Mouse (Mus musculus): ENCODE data around the gene Ncor2. TPM values are rescaled to one million over a fixed set of nuclear protein-coding genes. Genes with fewer than 3 reads are reported as not detected.

Ncor2 gene
- polyA plus RNA-seq, 1 experiment from 2014 or later: 36.5 TPM

GRCm38 (mm10) chr5:125175673-125176369 is 3.2 kb downstream of the Ncor2 start:
- Histone ChIP-seq H3K4me2 (peak overlapping the region; percentile 89), H3K4me3 (ENCODE audit: low read depth, low read length) (no peak overlapping the region), H3K9me3 (ENCODE audit: low read depth, low read length) (no peaks in the 10 kb centered on the region), H3K9ac (no peak overlapping the region), H3K36me3 (ENCODE audit: insufficient read depth) (no peaks in the 10 kb centered on the region), H3K27ac (ENCODE audit: low read depth) (peak overlapping the region; percentile 30; the same call in 1 of the 2 replicates), H3K4me1 (ENCODE audit: insufficient read depth) (peaks cover 60% of the 10 kb centered on the region), H3K27me3 (ENCODE audit: insufficient read depth, low read length) (no peaks in the 10 kb centered on the region)
- no peak for ATAC-seq (ENCODE audit: insufficient read depth)
- WGBS: 73% methylated on average over 8 of the region's 9 CpGs
- DNase-seq: no peak
- TF ChIP-seq CTCF (IDR thresholded peaks at IDR 0.05; ENCODE audit: low read depth): no peak

DNA sequence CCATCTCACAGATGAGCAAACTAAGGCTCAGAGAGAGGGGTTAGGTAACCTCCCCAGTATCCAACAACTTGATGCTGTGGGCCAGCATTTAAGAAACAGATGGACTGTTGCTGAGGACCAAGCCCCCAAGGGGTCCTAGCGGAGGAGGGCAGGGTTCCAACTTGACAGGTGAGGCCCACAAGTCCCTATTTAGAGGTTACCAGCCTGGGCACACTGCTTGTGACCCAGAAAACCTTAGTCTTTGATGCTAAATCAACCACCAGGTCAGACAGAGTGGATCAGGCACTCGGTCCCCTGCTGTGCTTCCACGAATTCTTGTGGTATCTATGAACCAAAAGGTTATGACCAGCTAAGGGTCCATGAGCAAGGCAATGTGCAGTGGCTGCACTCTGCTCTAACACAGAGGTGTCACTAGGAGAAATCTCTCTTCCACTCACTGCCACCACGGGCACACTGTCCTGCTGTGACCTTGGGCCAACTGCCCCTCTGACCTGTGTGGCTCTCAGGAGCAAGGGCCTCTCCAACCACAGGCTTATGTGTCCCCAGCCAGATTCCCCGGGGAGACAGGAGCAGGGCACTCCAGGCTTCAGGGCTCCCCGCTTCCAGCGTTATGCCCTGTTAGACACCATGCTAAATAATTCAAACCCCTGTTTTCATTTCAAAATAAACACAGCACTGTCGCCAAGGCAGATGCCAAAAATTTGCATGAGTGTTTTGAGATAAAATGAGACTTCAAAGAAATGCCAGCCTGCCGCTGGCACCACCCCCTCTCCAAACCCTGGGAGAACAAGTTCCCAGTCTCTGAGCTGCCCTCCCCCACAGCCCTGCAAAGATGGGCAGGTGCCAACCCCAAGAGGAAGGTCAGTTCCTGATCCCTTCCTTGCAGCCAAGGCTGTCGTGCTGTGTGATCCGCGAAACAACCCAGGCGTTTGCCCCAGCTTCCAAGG is 4.0 kb downstream of the Ncor2 start:
- 44% methylated on average over 13 of the region's 13 CpGs for WGBS

DNA sequence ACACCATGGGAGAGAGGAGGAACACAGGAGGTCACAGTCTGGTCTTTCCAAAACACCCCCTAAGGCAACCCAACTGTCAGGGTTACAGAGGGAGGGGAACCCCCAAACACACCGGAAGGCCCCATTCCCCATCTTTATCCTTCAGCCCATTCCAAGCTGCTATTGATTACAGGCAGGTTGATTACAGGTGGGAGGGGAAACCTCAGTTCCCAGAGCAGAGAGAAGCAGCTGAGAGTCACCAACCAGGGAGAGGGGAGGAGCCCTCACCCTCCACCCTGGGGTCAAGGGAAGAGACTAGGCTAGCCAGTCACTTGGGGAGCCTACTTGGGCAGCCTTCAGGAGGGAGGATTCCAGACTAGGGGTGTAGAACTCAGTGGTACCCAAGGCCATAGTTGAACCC is 5.2 kb downstream of the Ncor2 start:
- no peak overlapping the region for H3K9ac ChIP-seq
- no peak for DNase-seq

More for the DNA sequence above, 4.0 kb downstream of the Ncor2 start:
- ATAC-seq (ENCODE audit: insufficient read depth): no peak
- TF ChIP-seq CTCF (IDR thresholded peaks at IDR 0.05; ENCODE audit: low read depth): no peak
- Histone ChIP-seq H3K27me3 (ENCODE audit: insufficient read depth, low read length) (no peaks in the 10 kb centered on the region), H3K4me1 (ENCODE audit: insufficient read depth) (peaks cover 62% of the 10 kb centered on the region), H3K9ac (no peak overlapping the region; the same call in 1 of the 2 replicates), H3K36me3 (ENCODE audit: insufficient read depth) (no peaks in the 10 kb centered on the region), H3K4me2 (peak overlapping the region; percentile 32; the same call in 1 of the 2 replicates), H3K4me3 (ENCODE audit: low read depth, low read length) (no peak overlapping the region), H3K27ac (ENCODE audit: low read depth) (peak overlapping the region; percentile 30; the same call in 1 of the 2 replicates), H3K9me3 (ENCODE audit: low read depth, low read length) (no peaks in the 10 kb centered on the region)
- peak; percentile 58 for DNase-seq

DNA sequence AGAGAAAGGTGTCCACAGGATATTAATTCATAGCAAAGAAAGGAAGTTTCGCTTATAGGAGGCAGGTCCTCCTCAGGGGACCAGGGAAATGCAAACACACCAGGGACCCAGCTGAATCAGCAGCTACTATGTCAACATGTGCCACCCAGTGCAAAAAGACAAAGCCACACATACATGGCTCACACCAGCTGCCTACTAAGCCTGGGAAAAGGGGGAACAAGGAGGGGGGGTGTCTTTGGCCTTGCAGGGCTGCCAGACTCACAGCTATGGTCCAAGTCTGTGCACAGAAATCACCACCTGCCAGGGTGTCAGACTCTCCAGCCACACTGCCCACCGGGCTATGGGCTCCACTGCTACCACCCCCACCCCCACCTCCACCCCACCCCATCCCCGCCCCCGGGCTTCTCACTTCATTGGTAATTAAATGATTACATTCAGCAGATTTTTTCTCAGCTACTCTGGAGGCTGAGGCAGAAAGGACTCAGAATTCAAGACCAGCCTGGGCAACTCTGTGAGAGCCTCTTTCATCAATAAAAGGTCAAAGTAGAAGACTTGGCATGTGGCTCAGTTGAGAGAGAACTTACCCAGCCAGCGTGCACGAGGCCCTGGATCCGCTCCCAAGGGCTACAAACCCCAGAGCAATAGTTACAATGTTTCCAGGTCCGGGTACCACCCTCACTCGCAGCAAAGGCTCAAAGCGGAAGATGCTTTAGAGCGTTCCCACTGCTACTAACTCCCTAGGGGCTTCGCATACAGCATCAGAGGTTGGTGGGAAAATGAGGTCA is 6.0 kb downstream of the Ncor2 start:
- 49% methylated on average over 12 of the region's 12 CpGs for WGBS
- Histone ChIP-seq H3K9ac (no peak overlapping the region), H3K27me3 (ENCODE audit: insufficient read depth, low read length) (no peaks in the 10 kb centered on the region), H3K9me3 (ENCODE audit: low read depth, low read length) (no peaks in the 10 kb centered on the region), H3K4me1 (ENCODE audit: insufficient read depth) (peaks cover 62% of the 10 kb centered on the region), H3K4me2 (peak overlapping the region; percentile 32; the same call in 1 of the 2 replicates), H3K36me3 (ENCODE audit: insufficient read depth) (0 out of 2 replicates have a peak, but pooled peaks cover 6% of the 10 kb centered on the region), H3K27ac (ENCODE audit: low read depth) (peak overlapping the region; percentile 76), H3K4me3 (ENCODE audit: low read depth, low read length) (no peak overlapping the region)
- no peak for TF ChIP-seq CTCF (IDR thresholded peaks at IDR 0.05; ENCODE audit: low read depth)
- DNase-seq: peak; percentile 55
- peak; percentile 3; the same call in 1 of the 2 replicates for ATAC-seq (ENCODE audit: insufficient read depth)

More for the DNA sequence above, 5.2 kb downstream of the Ncor2 start:
- Histone ChIP-seq H3K4me2 (0 out of 2 replicates have a peak overlapping the region, but pooled peaks have one; percentile 32), H3K27ac (ENCODE audit: low read depth) (peak overlapping the region; percentile 76), H3K27me3 (ENCODE audit: insufficient read depth, low read length) (no peaks in the 10 kb centered on the region), H3K4me1 (ENCODE audit: insufficient read depth) (peaks cover 62% of the 10 kb centered on the region), H3K36me3 (ENCODE audit: insufficient read depth) (0 out of 2 replicates have a peak, but pooled peaks cover 1% of the 10 kb centered on the region), H3K9me3 (ENCODE audit: low read depth, low read length) (no peaks in the 10 kb centered on the region), H3K4me3 (ENCODE audit: low read depth, low read length) (no peak overlapping the region)
- no peak for ATAC-seq (ENCODE audit: insufficient read depth)
- TF ChIP-seq CTCF (IDR thresholded peaks at IDR 0.05; ENCODE audit: low read depth): no peak
- WGBS: 87% methylated on average over 1 of the region's 1 CpGs

DNA sequence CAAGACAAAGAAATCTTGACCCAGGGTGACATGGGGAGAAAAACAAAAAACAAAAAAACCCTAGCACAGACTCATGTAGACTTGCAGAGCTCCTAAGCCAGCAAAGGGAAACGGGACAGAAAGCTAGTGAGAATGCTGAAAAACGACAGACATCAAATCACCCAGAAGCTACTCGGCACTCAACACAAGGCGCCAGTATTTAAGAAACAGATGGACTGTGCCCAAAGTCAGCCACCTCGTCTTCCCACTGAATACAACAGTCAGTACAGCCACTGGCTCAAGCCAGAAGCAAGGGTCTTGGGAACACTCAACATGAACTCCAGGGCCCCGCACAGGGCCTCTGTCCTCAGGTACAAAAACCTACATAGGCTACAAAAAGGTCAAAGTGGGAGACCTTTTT is 7.8 kb downstream of the Ncor2 start:
- Histone ChIP-seq H3K4me3 (ENCODE audit: low read depth, low read length) (no peak overlapping the region), H3K4me2 (no peak overlapping the region), H3K27ac (ENCODE audit: low read depth) (0 out of 2 replicates have a peak overlapping the region, but pooled peaks have one; percentile 19), H3K9ac (no peak overlapping the region), H3K27me3 (ENCODE audit: insufficient read depth, low read length) (no peaks in the 10 kb centered on the region), H3K4me1 (ENCODE audit: insufficient read depth) (peaks cover 55% of the 10 kb centered on the region), H3K36me3 (ENCODE audit: insufficient read depth) (0 out of 2 replicates have a peak, but pooled peaks cover 10% of the 10 kb centered on the region), H3K9me3 (ENCODE audit: low read depth, low read length) (no peaks in the 10 kb centered on the region)
- WGBS: 37% methylated on average over 6 of the region's 6 CpGs
- no peak for ATAC-seq (ENCODE audit: insufficient read depth)
- peak; percentile 50 for DNase-seq
- no peak for TF ChIP-seq CTCF (IDR thresholded peaks at IDR 0.05; ENCODE audit: low read depth)

DNA sequence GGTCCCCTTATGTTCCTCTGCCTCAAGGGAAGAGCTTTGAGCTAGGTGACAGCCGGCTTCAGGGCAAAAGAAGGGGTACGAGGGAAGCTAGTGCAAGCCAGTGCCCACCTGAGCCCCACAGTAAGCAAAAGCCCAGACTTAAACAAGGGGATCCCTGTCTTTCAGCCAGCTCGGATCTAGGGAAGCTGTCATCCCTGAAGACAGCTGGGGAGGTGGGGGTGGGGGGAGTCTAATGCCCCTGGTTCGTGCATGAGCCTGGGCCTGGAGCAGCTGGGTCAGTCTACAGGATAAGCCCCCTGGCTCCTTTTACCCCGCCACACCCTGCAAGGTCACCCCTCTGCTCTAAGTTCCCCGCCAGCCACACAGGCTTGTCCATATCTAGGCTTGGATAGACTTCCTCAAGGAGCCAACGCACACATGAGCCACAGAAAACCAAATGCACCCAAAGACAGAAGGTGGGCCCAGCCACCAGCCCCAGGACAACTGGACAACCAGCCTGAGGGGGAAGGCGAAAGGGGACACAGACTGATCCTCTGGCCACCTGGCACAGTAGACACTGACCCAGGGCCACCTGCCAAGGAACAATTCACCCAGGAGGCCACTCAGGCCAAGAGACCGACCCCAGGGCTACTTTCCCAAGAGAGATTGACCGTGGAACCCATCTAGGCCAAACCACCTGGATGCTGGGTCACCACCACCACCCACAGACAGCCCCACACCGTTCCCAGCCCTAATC is 8.7 kb downstream of the Ncor2 start:
- H3K9ac ChIP-seq: no peak overlapping the region
- H3K27me3 ChIP-seq (ENCODE audit: insufficient read depth, low read length): no peaks in the 10 kb centered on the region
- H3K9me3 ChIP-seq (ENCODE audit: low read depth, low read length): no peaks in the 10 kb centered on the region
- no peak for TF ChIP-seq CTCF (IDR thresholded peaks at IDR 0.05; ENCODE audit: low read depth)
- DNase-seq (no peak), ATAC-seq (ENCODE audit: insufficient read depth) (no peak)
- H3K36me3 ChIP-seq (ENCODE audit: insufficient read depth): 0 out of 2 replicates have a peak, but pooled peaks cover 10% of the 10 kb centered on the region
- H3K4me3 ChIP-seq (ENCODE audit: low read depth, low read length): no peak overlapping the region
- H3K4me2 ChIP-seq: no peak overlapping the region
- H3K4me1 ChIP-seq (ENCODE audit: insufficient read depth): peaks cover 49% of the 10 kb centered on the region
- WGBS: 74% methylated on average over 11 of the region's 11 CpGs
- H3K27ac ChIP-seq (ENCODE audit: low read depth): no peak overlapping the region

Data from lung, embryonic 14.5 days (tissue).